Mouse (Mus musculus) MEL (cell line): ENCODE results near the gene Ldhc. TPM values are rescaled to one million over a fixed set of nuclear protein-coding genes. Genes with fewer than 3 reads are reported as not detected.

ENCODE experiments used
- DNase-seq: peaks from one replicate; pipeline ENCODE4 v3.0.0; 2011; ENCODE audit warnings: low read depth, low spot score
- H3K27ac ChIP-seq: 2 replicates; pipeline ENCODE4 v1.5.1; 2012; ENCODE audit warnings: low read depth, mild to moderate bottlenecking, control low read depth, low read length, moderate library complexity; ENCODE audit not compliant: control insufficient read depth
- H3K27me3 ChIP-seq, 2 experiments: fragments of 150-350 bp in 1 of 2; sonication (generic) in 1 of 2; 2 replicates each; pipeline ENCODE4 v1.6.1; 2012; ENCODE audit warnings: low read length in 2 of 2, mild to moderate bottlenecking in 2 of 2, improper control_type of control experiment in 1 of 2, moderate library complexity in 1 of 2; ENCODE audit not compliant: insufficient read depth in 2 of 2, control insufficient read depth in 1 of 2
- H3K36me3 ChIP-seq, 2 experiments: 2 replicates each; pipeline ENCODE4 v1.6.1; 2012 to 2014; ENCODE audit warnings: low read length in 2 of 2, improper control_type of control experiment in 1 of 2, inconsistent platforms in 1 of 2, mild to moderate bottlenecking in 1 of 2; ENCODE audit not compliant: insufficient read depth in 2 of 2, control insufficient read depth in 1 of 2
- H3K4me1 ChIP-seq, 2 experiments: fragments of 150-350 bp in 1 of 2; sonication (generic) in 1 of 2; 2 replicates each; pipeline ENCODE4 v1.6.1; 2012; ENCODE audit warnings: low read length in 2 of 2, improper control_type of control experiment in 1 of 2, mild to moderate bottlenecking in 1 of 2; ENCODE audit not compliant: insufficient read depth in 2 of 2, control insufficient read depth in 1 of 2
- H3K4me3 ChIP-seq, 2 experiments: fragments of 150-350 bp in 1 of 2; sonication (generic) in 1 of 2; 2 replicates each; pipeline ENCODE4 v1.5.1; 2012; ENCODE audit warnings: low read depth in 2 of 2, low read length in 2 of 2, mild to moderate bottlenecking in 2 of 2, moderate library complexity in 2 of 2, control low read depth in 1 of 2, improper control_type of control experiment in 1 of 2; ENCODE audit not compliant: control insufficient read depth in 1 of 2, insufficient read depth in 1 of 2
- H3K79me2 ChIP-seq: 2 replicates; pipeline ENCODE4 v1.6.1; 2012; ENCODE audit warnings: mild to moderate bottlenecking, low read length, moderate library complexity; ENCODE audit not compliant: control insufficient read depth, poor library complexity, insufficient read depth
- H3K9ac ChIP-seq: 2 replicates; pipeline ENCODE4 v1.6.1; 2012; ENCODE audit warnings: low read depth, mild to moderate bottlenecking, control low read depth, low read length, moderate library complexity; ENCODE audit not compliant: control insufficient read depth, poor library complexity, severe bottlenecking
- H3K9me3 ChIP-seq: fragments of 150-350 bp; sonication (generic); replicated peaks from 2 replicates; pipeline ENCODE4 v1.6.1; 2012; ENCODE audit warnings: mild to moderate bottlenecking, low read length, improper control_type of control experiment, moderate library complexity; ENCODE audit not compliant: insufficient read depth
- BHLHE40 ChIP-seq: IDR thresholded peaks from 2 replicates; pipeline ENCODE4 v1.6.1; 2012; ENCODE audit warnings: low read depth, mild to moderate bottlenecking, inconsistent platforms, low read length, improper control_type of control experiment, borderline replicate concordance
- CHD2 ChIP-seq: IDR thresholded peaks from 2 replicates; pipeline ENCODE4 v1.6.1; 2011; ENCODE audit warnings: low read length, improper control_type of control experiment
- CTCF ChIP-seq, 3 experiments: IDR thresholded peaks in 2 of 3; conservative IDR thresholded peaks in 1 of 3; 2 replicates each; pipeline ENCODE4 v1.5.1; 2011 to 2012; ENCODE audit warnings: low read length in 3 of 3, low read depth in 2 of 3, mild to moderate bottlenecking in 2 of 3, improper control_type of control experiment in 1 of 3, inconsistent platforms in 1 of 3, mixed read lengths in 1 of 3, moderate library complexity in 1 of 3; ENCODE audit not compliant: control insufficient read depth in 1 of 3, insufficient read depth in 1 of 3, poor library complexity in 1 of 3, severe bottlenecking in 1 of 3
- E2F4 ChIP-seq: IDR thresholded peaks from 2 replicates; pipeline ENCODE4 v1.6.1; 2011; ENCODE audit warnings: low read depth, low read length, improper control_type of control experiment, borderline replicate concordance
- ELF1 ChIP-seq: IDR thresholded peaks from 2 replicates; pipeline ENCODE4 v1.6.1; 2014; ENCODE audit warnings: low read depth, mild to moderate bottlenecking, inconsistent platforms, low read length, improper control_type of control experiment, moderate library complexity
- ETS1 ChIP-seq: IDR thresholded peaks from 2 replicates; pipeline ENCODE4 v1.6.1; 2012; ENCODE audit warnings: low read depth, mild to moderate bottlenecking, inconsistent platforms, low read length, improper control_type of control experiment, moderate library complexity
- GATA1 ChIP-seq: IDR thresholded peaks from 2 replicates; pipeline ENCODE4 v1.6.1; 2011; ENCODE audit warnings: low read depth, low read length, improper control_type of control experiment
- HCFC1 ChIP-seq: IDR thresholded peaks from 2 replicates; pipeline ENCODE4 v1.6.1; 2012; ENCODE audit warnings: low read depth, mild to moderate bottlenecking, inconsistent platforms, low read length, improper control_type of control experiment, moderate library complexity
- JUND ChIP-seq: IDR thresholded peaks from 2 replicates; pipeline ENCODE4 v1.6.1; 2011; ENCODE audit warnings: low read depth, mild to moderate bottlenecking, improper control_type of control experiment, low read length
- KAT2A ChIP-seq: conservative IDR thresholded peaks from 2 replicates; pipeline ENCODE4 v1.6.1; 2012; ENCODE audit warnings: low read depth, low read length, improper control_type of control experiment, inconsistent platforms
- MAX ChIP-seq: IDR thresholded peaks from 2 replicates; pipeline ENCODE4 v1.6.1; 2011; ENCODE audit warnings: low read length, improper control_type of control experiment
- MAZ ChIP-seq: IDR thresholded peaks from 2 replicates; pipeline ENCODE4 v1.6.1; 2012; ENCODE audit warnings: low read depth, mild to moderate bottlenecking, inconsistent platforms, low read length, improper control_type of control experiment
- MXI1 ChIP-seq: IDR thresholded peaks from 2 replicates; pipeline ENCODE4 v1.6.1; 2011; ENCODE audit warnings: mild to moderate bottlenecking, low read depth, low read length, improper control_type of control experiment
- MYB ChIP-seq: IDR thresholded peaks from 2 replicates; pipeline ENCODE4 v1.6.1; 2011; ENCODE audit warnings: mild to moderate bottlenecking, low read depth, low read length, improper control_type of control experiment
- MYC ChIP-seq: IDR thresholded peaks from 2 replicates; pipeline ENCODE4 v1.6.1; 2011; ENCODE audit warnings: low read depth, mild to moderate bottlenecking, low read length, improper control_type of control experiment, moderate library complexity
- NELFE ChIP-seq: IDR thresholded peaks from 2 replicates; pipeline ENCODE4 v1.6.1; 2011; ENCODE audit warnings: low read depth, low read length, improper control_type of control experiment
- NRF1 ChIP-seq: IDR thresholded peaks from 2 replicates; pipeline ENCODE4 v1.6.1; 2014; ENCODE audit warnings: low read depth, mild to moderate bottlenecking, inconsistent platforms, low read length, improper control_type of control experiment, moderate library complexity; ENCODE audit not compliant: poor library complexity, insufficient read depth, severe bottlenecking
- POLR2A ChIP-seq, 2 experiments: IDR thresholded peaks; 2 replicates each; pipeline ENCODE4 v1.6.1; 2011 to 2012; ENCODE audit warnings: low read length in 2 of 2, mild to moderate bottlenecking in 2 of 2, control low read depth in 1 of 2, improper control_type of control experiment in 1 of 2, low read depth in 1 of 2, moderate library complexity in 1 of 2; ENCODE audit not compliant: control insufficient read depth in 1 of 2, insufficient read depth in 1 of 2, poor library complexity in 1 of 2
- POLR2AphosphoS2 ChIP-seq: IDR thresholded peaks from 2 replicates; pipeline ENCODE4 v1.6.1; 2011; ENCODE audit warnings: low read length, improper control_type of control experiment
- RAD21 ChIP-seq: IDR thresholded peaks from 2 replicates; pipeline ENCODE4 v1.6.1; 2011; ENCODE audit warnings: mild to moderate bottlenecking, low read depth, low read length, improper control_type of control experiment
- RCOR1 ChIP-seq: IDR thresholded peaks from 2 replicates; pipeline ENCODE4 v1.6.1; 2012; ENCODE audit warnings: low read depth, mild to moderate bottlenecking, inconsistent platforms, low read length, improper control_type of control experiment
- SIN3A ChIP-seq: IDR thresholded peaks from 2 replicates; pipeline ENCODE4 v1.6.1; 2012; ENCODE audit warnings: low read length, improper control_type of control experiment, inconsistent platforms
- SMC3 ChIP-seq: IDR thresholded peaks from 2 replicates; pipeline ENCODE4 v1.6.1; 2011; ENCODE audit warnings: low read depth, low read length, improper control_type of control experiment
- TAL1 ChIP-seq: IDR thresholded peaks from 2 replicates; pipeline ENCODE4 v1.6.1; 2012; ENCODE audit warnings: mild to moderate bottlenecking, inconsistent platforms, low read length, moderate library complexity, mixed read lengths
- TBP ChIP-seq: IDR thresholded peaks from 2 replicates; pipeline ENCODE4 v1.8.0; 2011; ENCODE audit warnings: low read depth, low read length, improper control_type of control experiment
- TCF12 ChIP-seq: IDR thresholded peaks from 2 replicates; pipeline ENCODE4 v1.6.1; 2014; ENCODE audit warnings: low read depth, mild to moderate bottlenecking, inconsistent platforms, low read length, improper control_type of control experiment, moderate library complexity
- USF1 ChIP-seq: IDR thresholded peaks from 2 replicates; pipeline ENCODE4 v1.6.1; 2014; ENCODE audit warnings: low read depth, mild to moderate bottlenecking, inconsistent platforms, low read length, improper control_type of control experiment, moderate library complexity
- ZC3H11A ChIP-seq: IDR thresholded peaks from 2 replicates; pipeline ENCODE4 v1.6.1; 2012; ENCODE audit warnings: low read depth, mild to moderate bottlenecking, inconsistent platforms, low read length, improper control_type of control experiment
- ZKSCAN1 ChIP-seq: IDR thresholded peaks from 2 replicates; pipeline ENCODE4 v1.6.1; 2012; ENCODE audit warnings: low read depth, mild to moderate bottlenecking, inconsistent platforms, low read length, improper control_type of control experiment, moderate library complexity
- ZMIZ1 ChIP-seq: IDR thresholded peaks from 2 replicates; pipeline ENCODE4 v1.6.1; 2012; ENCODE audit warnings: low read depth, mild to moderate bottlenecking, inconsistent platforms, low read length, improper control_type of control experiment, moderate library complexity
- ZNF384 ChIP-seq: IDR thresholded peaks from 2 replicates; pipeline ENCODE4 v1.6.1; 2012; ENCODE audit warnings: low read depth, mild to moderate bottlenecking, inconsistent platforms, low read length, improper control_type of control experiment
- polyA plus RNA-seq, 2 experiments: library from polyadenylated mRNA; stranded (reverse) in 1 of 2; unstranded in 1 of 2; fragments of >175 nt in 1 of 2; fragments of >200 nt in 1 of 2; gene quantifications; 2 replicates each; pipeline versions ENCODE4 v1.2.1 to v1.2.4; 2012; ENCODE audit warnings: low replicate concordance in 2 of 2, low read depth in 1 of 2; ENCODE audit not compliant: insufficient read length in 2 of 2, insufficient read depth in 1 of 2, missing spikeins in 1 of 2
- total RNA-seq: library from RNA; depleted of rRNA; stranded (reverse); fragments of 300-350 nt; gene quantifications from 2 replicates; pipeline ENCODE4 v1.2.3, GENCODE M21; 2012

The Ldhc gene
- total and polyA plus RNA-seq, 3 experiments: not detected

DNA sequence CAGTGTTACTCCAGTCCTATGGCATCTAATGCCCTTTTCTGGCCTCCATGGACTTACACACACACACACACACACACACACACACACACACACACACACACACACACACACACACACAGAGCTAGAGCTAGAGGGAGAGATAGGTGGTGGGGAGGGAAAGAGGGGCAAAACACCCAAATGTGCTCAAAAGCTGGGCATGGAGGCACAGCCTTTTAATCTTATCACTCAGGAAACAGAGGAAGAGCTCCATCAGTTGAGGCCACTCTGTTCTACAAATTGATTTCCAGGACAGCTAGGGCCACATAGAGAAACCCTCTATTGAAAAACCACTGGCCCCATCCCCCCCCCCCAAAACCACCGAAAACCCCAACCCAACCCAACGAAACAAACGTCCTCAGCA, 22.3 kb downstream of the Ldhc start (continued):
- TF ChIP-seq MYC (no peak), E2F4 (no peak), JUND (no peak), USF1 (no peak), SMC3 (no peak), CHD2 (no peak), MYB (peak; percentile 45; the same call in 1 of the 2 replicates), GATA1 (peak; percentile 78), RCOR1 (peak; percentile 85), KAT2A (no peak), MAX (no peak), ZNF384 (0 out of 2 replicates have a peak, but pooled peaks have one; percentile 6), HCFC1 (no peak), NRF1 (no peak), TCF12 (peak; percentile 88), ELF1 (no peak), POLR2AphosphoS2 (no peak; the same call in 1 of the 2 replicates), SIN3A (0 out of 2 replicates have a peak, but pooled peaks have one; percentile 59), MXI1 (no peak)

DNA sequence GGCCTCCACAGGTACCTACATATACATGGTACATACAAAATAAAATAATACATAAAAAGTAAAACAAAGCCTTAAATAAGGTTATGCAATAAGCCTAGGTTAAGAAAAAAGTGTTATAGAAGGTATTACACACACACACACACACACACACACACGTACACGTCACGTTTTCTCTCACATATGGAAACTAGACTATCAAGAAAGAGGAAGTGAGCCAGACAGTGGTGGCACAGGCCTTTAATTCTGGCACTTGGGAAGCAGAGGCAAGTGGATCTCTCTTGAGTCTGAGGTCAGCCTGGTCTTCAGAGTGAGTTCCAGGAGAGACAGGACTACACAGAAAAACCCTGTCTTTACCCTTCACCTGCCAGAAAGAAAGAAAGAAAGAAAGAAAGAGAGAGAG, 34.5 kb downstream of the Ldhc start:
- no peak overlapping the region for H3K9ac ChIP-seq
- DNase-seq: peak; percentile 31
- no peak overlapping the region for H3K4me3 ChIP-seq
- no peaks in the 10 kb centered on the region for H3K9me3 ChIP-seq
- no peaks in the 10 kb centered on the region for H3K27me3 ChIP-seq
- H3K36me3 ChIP-seq: peaks cover 0 to 18% of the 10 kb centered on the region in 2 experiments; a peak in 3 of 4 replicates
- H3K4me1 ChIP-seq: no peaks in the 10 kb centered on the region
- TF ChIP-seq MYB: no peak
- TF ChIP-seq TBP: no peak
- H3K79me2 ChIP-seq: no peaks in the 10 kb centered on the region
- no peak overlapping the region for H3K27ac ChIP-seq

DNA sequence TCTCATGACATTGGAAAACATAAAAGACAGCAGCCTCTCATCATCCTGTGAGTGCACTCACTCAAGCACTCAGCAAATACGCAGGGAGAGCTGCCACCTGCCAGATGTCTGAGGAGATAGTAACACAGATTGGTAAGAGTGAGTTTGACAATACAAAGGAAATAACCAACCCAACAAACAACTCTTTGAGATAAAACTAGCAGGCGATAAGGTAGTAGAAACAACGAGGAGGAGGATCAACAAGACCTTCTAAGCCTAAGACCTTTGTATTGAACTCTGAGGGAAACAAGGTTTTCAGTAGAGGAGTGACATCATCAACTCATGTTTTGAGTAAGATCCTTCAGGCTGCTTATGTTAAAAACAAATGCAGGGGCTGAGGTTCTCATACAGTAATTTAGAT, 38.3 kb downstream of the Ldhc start:
- Histone ChIP-seq H3K9ac (no peak overlapping the region), H3K4me3 (no peak overlapping the region), H3K4me1 (no peaks in the 10 kb centered on the region), H3K9me3 (no peaks in the 10 kb centered on the region)
- no peak for TF ChIP-seq MYC
- no peak for TF ChIP-seq MYB
- no peak for TF ChIP-seq SIN3A
- no peak for TF ChIP-seq ETS1
- TF ChIP-seq USF1: no peak
- TF ChIP-seq ZKSCAN1: no peak
- TF ChIP-seq TAL1: no peak
- no peak for TF ChIP-seq ELF1
- no peak for TF ChIP-seq RAD21
- no peak for TF ChIP-seq CTCF (IDR thresholded peaks at IDR 0.05 in 2 of 3, conservative IDR thresholded peaks at IDR 0.05 in 1 of 3; ENCODE audit: control insufficient read depth in 1 of 3, insufficient read depth in 1 of 3, low read depth in 2 of 3, low read length in 3 of 3, poor library complexity in 1 of 3, severe bottlenecking in 1 of 3)
- TF ChIP-seq POLR2A (IDR thresholded peaks at IDR 0.05; ENCODE audit: control insufficient read depth in 1 of 2, insufficient read depth in 1 of 2, low read depth in 1 of 2, low read length in 2 of 2, poor library complexity in 1 of 2): no peak
- no peak for TF ChIP-seq BHLHE40
- no peak for TF ChIP-seq ZC3H11A
- no peak for TF ChIP-seq ZMIZ1
- TF ChIP-seq TCF12: no peak
- TF ChIP-seq MAZ: no peak
- no peak for TF ChIP-seq HCFC1
- TF ChIP-seq E2F4: no peak
- no peak for TF ChIP-seq NELFE
- TF ChIP-seq MAX: no peak
- TF ChIP-seq, all 39 proteins: peak for 0
- Histone ChIP-seq H3K36me3 (peaks cover 0 to 17% of the 10 kb centered on the region in 2 experiments; a peak in 3 of 4 replicates), H3K79me2 (no peaks in the 10 kb centered on the region), H3K27me3 (no peaks in the 10 kb centered on the region), H3K27ac (no peak overlapping the region)
- DNase-seq: no peak
